Mouse (Mus musculus): ENCODE data around the gene Ly6f. TPM values are rescaled to one million over a fixed set of nuclear protein-coding genes. Genes with fewer than 3 reads are reported as not detected.
"Not testable (repeated sequence)": the region's sequence is repeated elsewhere in the genome, so short reads cannot be mapped to it uniquely, and the experiment has no call there.

Gene Ly6f
- not detected in 2 replicates for total RNA-seq (2015; ENCODE audit: low replicate concordance)
- total RNA-seq (2017; ENCODE audit: low replicate concordance), result not detected in 2 replicates

- ATAC-seq (replicated peaks; ENCODE audit: low FRiP score, poor library complexity, severe bottlenecking), result no peak
Measured at GRCm38 (mm10) chr15:75268121-75268520, at the start of gene Ly6f. Gene Ly6f (plus strand): TSS chr15:75268421.

- no peak for ATAC-seq (replicated peaks; ENCODE audit: low FRiP score, poor library complexity, severe bottlenecking)
Measured at GRCm38 (mm10) chr15:75221942-75222341, 46.3 kb upstream of the Ly6f start.

GRCm38 (mm10) chr15:75237736-75238288 lies 30.4 kb upstream of the Ly6f start:
- no peak for ATAC-seq (replicated peaks; ENCODE audit: low FRiP score, poor library complexity, severe bottlenecking)

GRCm38 (mm10) chr15:75240558-75240957 lies 27.7 kb upstream of the Ly6f start:
- ATAC-seq (replicated peaks; ENCODE audit: low FRiP score, poor library complexity, severe bottlenecking), result no peak

GRCm38 (mm10) chr15:75242756-75243640 lies 25.2 kb upstream of the Ly6f start:
- ATAC-seq (replicated peaks; ENCODE audit: low FRiP score, poor library complexity, severe bottlenecking), result no peak

- ATAC-seq (replicated peaks; ENCODE audit: low FRiP score, poor library complexity, severe bottlenecking), result no peak
Measured at GRCm38 (mm10) chr15:75254671-75255070, 13.6 kb upstream of the Ly6f start.

- no peak for ATAC-seq (replicated peaks; ENCODE audit: low FRiP score, poor library complexity, severe bottlenecking)
Measured at GRCm38 (mm10) chr15:75265863-75266262, 2.4 kb upstream of the Ly6f start.

- ATAC-seq (replicated peaks; ENCODE audit: low FRiP score, poor library complexity, severe bottlenecking), result no peak
Measured at GRCm38 (mm10) chr15:75266626-75267025, 1.6 kb upstream of the Ly6f start.

GRCm38 (mm10) chr15:75268916-75269829 lies 952 bp downstream of the Ly6f start:
- no peak for ATAC-seq (replicated peaks; ENCODE audit: low FRiP score, poor library complexity, severe bottlenecking)

GRCm38 (mm10) chr15:75270169-75270568 lies 1.9 kb downstream of the Ly6f start:
- ATAC-seq (replicated peaks; ENCODE audit: low FRiP score, poor library complexity, severe bottlenecking), result no peak

GRCm38 (mm10) chr15:75270691-75271362 lies 2.6 kb downstream of the Ly6f start:
- ATAC-seq (replicated peaks; ENCODE audit: low FRiP score, poor library complexity, severe bottlenecking), result no peak

GRCm38 (mm10) chr15:75271426-75271825 lies 3.2 kb downstream of the Ly6f start:
- no peak for ATAC-seq (replicated peaks; ENCODE audit: low FRiP score, poor library complexity, severe bottlenecking)

- no peak for ATAC-seq (replicated peaks; ENCODE audit: low FRiP score, poor library complexity, severe bottlenecking)
Measured at GRCm38 (mm10) chr15:75271891-75272290, 3.7 kb downstream of the Ly6f start.

- not testable (repeated sequence) for ATAC-seq (replicated peaks; ENCODE audit: low FRiP score, poor library complexity, severe bottlenecking)
Measured at GRCm38 (mm10) chr15:75281991-75282390, 13.8 kb downstream of the Ly6f start.

- not testable (repeated sequence) for ATAC-seq (replicated peaks; ENCODE audit: low FRiP score, poor library complexity, severe bottlenecking)
Measured at GRCm38 (mm10) chr15:75286512-75286911, 18.3 kb downstream of the Ly6f start.

GRCm38 (mm10) chr15:75292377-75292776 lies 24.2 kb downstream of the Ly6f start:
- ATAC-seq (replicated peaks; ENCODE audit: low FRiP score, poor library complexity, severe bottlenecking), result no peak

GRCm38 (mm10) chr15:75293873-75294385 lies 25.7 kb downstream of the Ly6f start:
- ATAC-seq (replicated peaks; ENCODE audit: low FRiP score, poor library complexity, severe bottlenecking), result no peak

- no peak for ATAC-seq (replicated peaks; ENCODE audit: low FRiP score, poor library complexity, severe bottlenecking)
Measured at GRCm38 (mm10) chr15:75306101-75306500, 37.9 kb downstream of the Ly6f start.

GRCm38 (mm10) chr15:75309186-75309585 lies 41.0 kb downstream of the Ly6f start:
- no peak for ATAC-seq (replicated peaks; ENCODE audit: low FRiP score, poor library complexity, severe bottlenecking)
